Mouse (Mus musculus) forebrain, embryonic 14.5 days (tissue): ENCODE measurements at regions not wholly inside any gene's neighbourhood (a gene's known extent, or its start where the extent isn't known, plus 50 kb on each side); places are given as distances from the start of the nearest gene placed in this dataset.
"Not testable (repeated sequence)": the region's sequence is repeated elsewhere in the genome, so short reads cannot be mapped to it uniquely, and the experiment has no call there.

Source experiments
- ATAC-seq: fragments of 200-750 bp; cut with Nextera tagmentation; 2 replicates; pipeline ENCODE4 v1.8.0; 2017; ENCODE audit warnings: mild to moderate bottlenecking, moderate library complexity
- DNase-seq: peaks from one replicate; pipeline ENCODE4 v3.0.0-alpha.2; 2015; ENCODE audit warnings: low spot score
- H3K27ac ChIP-seq: fragments of 300-500 bp; sonication (generic); 2 replicates; pipeline ENCODE4 v1.5.1; 2014; ENCODE audit warnings: low read depth, mild to moderate bottlenecking, control low read depth, low read length, moderate library complexity
- H3K27me3 ChIP-seq: fragments of 300-500 bp; sonication (generic); replicated peaks from 2 replicates; pipeline ENCODE4 v1.6.1; 2014; ENCODE audit warnings: low read length, control low read depth, mixed read lengths; ENCODE audit not compliant: control insufficient read depth, insufficient read depth
- H3K36me3 ChIP-seq: fragments of 300-500 bp; sonication (generic); 2 replicates; pipeline ENCODE4 v1.6.1; 2014; ENCODE audit warnings: low read length, control low read depth; ENCODE audit not compliant: control insufficient read depth, insufficient read depth
- H3K4me1 ChIP-seq: fragments of 300-500 bp; sonication (generic); 2 replicates; pipeline ENCODE4 v1.6.1; 2014; ENCODE audit warnings: antibody characterized with exemption, low read length, control low read depth; ENCODE audit not compliant: control insufficient read depth, insufficient read depth
- H3K4me2 ChIP-seq: fragments of 300-500 bp; sonication (generic); 2 replicates; pipeline ENCODE4 v1.6.1; 2014; ENCODE audit warnings: mild to moderate bottlenecking, control low read depth, low read length
- H3K4me3 ChIP-seq: fragments of 300-500 bp; sonication (generic); 2 replicates; pipeline ENCODE4 v1.5.1; 2014; ENCODE audit warnings: low read depth, low read length, control low read depth
- H3K9ac ChIP-seq: fragments of 300-500 bp; sonication (generic); 2 replicates; pipeline ENCODE4 v1.6.1; 2014; ENCODE audit warnings: mild to moderate bottlenecking, low read length, control low read depth, moderate library complexity
- H3K9me3 ChIP-seq: fragments of 300-500 bp; sonication (generic); replicated peaks from 2 replicates; pipeline ENCODE4 v1.6.1; 2016; ENCODE audit warnings: low read length, control low read depth, mixed read lengths; ENCODE audit not compliant: control insufficient read depth
- WGBS: fragments of 180-500 bp; shearing (Covaris S2); extraction: QIAGEN DNeasy Blood & Tissue Kit; methylation state at CpG from one replicate; pipeline ENCODE4 v1.1.7; 2014; 5-methylcytosine and 5-hydroxymethylcytosine counted together

DNA sequence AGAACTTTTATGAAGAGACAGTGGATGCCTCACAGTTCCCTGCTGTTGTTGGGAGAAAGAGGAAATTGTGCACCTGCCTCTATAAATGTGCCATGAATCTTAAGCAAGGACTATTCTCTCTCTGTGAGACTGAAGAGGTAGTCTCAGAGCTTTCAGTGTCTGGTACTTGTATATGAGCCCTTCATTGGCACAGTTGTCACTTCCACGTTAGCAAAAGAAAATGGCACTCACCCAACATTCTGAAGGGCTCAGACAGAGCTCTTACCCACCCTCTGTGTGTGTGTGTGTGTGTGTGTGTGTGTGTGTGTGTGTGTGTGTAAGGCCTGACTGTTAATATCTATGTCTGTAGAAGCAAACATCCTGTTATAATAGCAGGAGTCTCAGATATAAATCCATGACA is 75.6 kb upstream of the Lhfpl3 start:
- DNase-seq (peak; percentile 39), ATAC-seq (no peak)
- 54% methylated on average over 1 of the region's 1 CpGs for WGBS

DNA sequence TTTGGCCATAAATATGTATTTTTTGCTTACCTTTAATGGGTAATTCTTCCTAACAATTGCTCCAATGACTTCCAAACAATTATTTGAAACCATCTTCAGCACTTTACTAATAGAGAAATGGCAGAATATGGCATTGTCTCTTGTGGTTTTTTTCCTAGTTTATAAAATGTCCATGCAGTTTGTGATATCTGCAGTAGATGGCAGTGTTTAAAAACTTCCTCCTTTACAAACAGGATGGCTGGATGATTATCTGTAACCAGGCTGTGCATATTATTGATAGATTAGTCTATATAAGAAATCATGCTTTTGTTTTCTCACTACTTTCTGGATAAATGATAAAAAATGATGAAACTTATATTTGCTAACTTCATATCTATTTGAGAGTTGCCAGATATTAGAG is 91.0 kb upstream of the Orc5 start:
- Histone ChIP-seq H3K4me3 (no peak overlapping the region), H3K9me3 (no peaks in the 10 kb centered on the region), H3K27me3 (no peaks in the 10 kb centered on the region), H3K9ac (no peak overlapping the region), H3K4me2 (no peak overlapping the region), H3K36me3 (no peaks in the 10 kb centered on the region), H3K27ac (no peak overlapping the region), H3K4me1 (no peaks in the 10 kb centered on the region)
- peak; percentile 39 for DNase-seq
- no peak for ATAC-seq

More for the DNA sequence above, 75.6 kb upstream of the Lhfpl3 start:
- Histone ChIP-seq H3K27ac (no peak overlapping the region), H3K9me3 (no peaks in the 10 kb centered on the region), H3K4me1 (no peaks in the 10 kb centered on the region), H3K27me3 (no peaks in the 10 kb centered on the region), H3K4me2 (no peak overlapping the region), H3K36me3 (no peaks in the 10 kb centered on the region), H3K4me3 (no peak overlapping the region), H3K9ac (no peak overlapping the region)

DNA sequence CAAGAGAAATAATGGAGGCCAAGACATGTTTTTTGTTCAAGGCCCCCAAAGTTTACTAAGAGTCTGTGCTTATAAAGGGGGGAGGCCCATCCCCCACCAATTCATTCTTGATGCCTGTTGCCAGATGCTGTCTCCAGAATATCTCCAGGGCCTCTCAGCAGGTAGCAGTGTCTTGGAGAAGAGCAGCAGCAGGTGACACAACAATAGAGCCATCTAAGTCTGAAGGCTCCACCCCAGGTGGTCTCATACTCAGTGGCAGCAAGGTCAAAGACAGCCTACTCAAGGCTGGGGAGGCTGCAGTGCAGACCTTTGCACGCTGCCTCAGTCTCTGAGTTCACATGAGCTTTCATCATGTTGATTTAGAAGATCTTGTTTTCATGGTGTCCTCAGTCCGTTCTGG is 66.8 kb upstream of the Orc5 start:
- H3K9ac ChIP-seq, H3K27me3 ChIP-seq: not testable (repeated sequence)
- 61% methylated on average over 2 of the region's 2 CpGs for WGBS

More for the DNA sequence above, 66.8 kb upstream of the Orc5 start:
- DNase-seq, ATAC-seq, H3K36me3 ChIP-seq, H3K27ac ChIP-seq, H3K4me1 ChIP-seq, H3K9me3 ChIP-seq, H3K4me3 ChIP-seq, H3K4me2 ChIP-seq: not testable (repeated sequence)
